Mouse (Mus musculus): ENCODE measurements at regions not wholly inside any gene's neighbourhood (a gene's known extent, or its start where the extent isn't known, plus 50 kb on each side); places are given as distances from the start of the nearest gene placed in this dataset.
A peak's percentile ranks its signal among the peaks of the same experiment; 100 is the strongest.

- Histone ChIP-seq H3K27me3 (ENCODE audit: control insufficient read depth in 1 of 2, insufficient read depth in 2 of 2, low read length in 2 of 2) (peaks cover 1 to 2% of the 10 kb centered on the region in 2 experiments; a peak in 1 of 4 replicates), H3K79me2 (ENCODE audit: control insufficient read depth, insufficient read depth, low read length, poor library complexity) (no peaks in the 10 kb centered on the region), H3K4me1 (ENCODE audit: control insufficient read depth in 1 of 2, insufficient read depth in 2 of 2, low read length in 2 of 2) (no peaks in the 10 kb centered on the region), H3K36me3 (ENCODE audit: control insufficient read depth in 1 of 2, insufficient read depth in 2 of 2, low read length in 2 of 2) (no peaks in the 10 kb centered on the region), H3K9me3 (replicated peaks; ENCODE audit: insufficient read depth, low read length) (no peaks in the 10 kb centered on the region), H3K9ac (ENCODE audit: control insufficient read depth, low read depth, low read length, poor library complexity, severe bottlenecking) (no peak overlapping the region), H3K27ac (ENCODE audit: control insufficient read depth, low read depth, low read length) (no peak overlapping the region), H3K4me3 (ENCODE audit: control insufficient read depth in 1 of 2, insufficient read depth in 1 of 2, low read depth in 2 of 2, low read length in 2 of 2) (no peak overlapping the region)
- TF ChIP-seq ETS1 (IDR thresholded peaks at IDR 0.05; ENCODE audit: low read depth, low read length) = no peak
- TF ChIP-seq CTCF (IDR thresholded peaks at IDR 0.05 in 2 of 3, conservative IDR thresholded peaks at IDR 0.05 in 1 of 3; ENCODE audit: control insufficient read depth in 1 of 3, insufficient read depth in 1 of 3, low read depth in 2 of 3, low read length in 3 of 3, poor library complexity in 1 of 3, severe bottlenecking in 1 of 3) = peak in 2 of 3 experiments; percentile 12 to 50; a peak in 3 of 6 replicates
- TF ChIP-seq TAL1 (IDR thresholded peaks at IDR 0.05; ENCODE audit: low read length) = no peak
- TF ChIP-seq SIN3A (IDR thresholded peaks at IDR 0.05; ENCODE audit: low read length) = no peak
- 0 out of 2 replicates have a peak, but pooled peaks have one; percentile 19 for TF ChIP-seq ZC3H11A (IDR thresholded peaks at IDR 0.05; ENCODE audit: low read depth, low read length)
- TF ChIP-seq KAT2A (conservative IDR thresholded peaks at IDR 0.05; ENCODE audit: low read depth, low read length) = no peak
- TF ChIP-seq MAZ (IDR thresholded peaks at IDR 0.05; ENCODE audit: low read depth, low read length) = no peak
- TF ChIP-seq USF1 (IDR thresholded peaks at IDR 0.05; ENCODE audit: low read depth, low read length) = no peak
- no peak for TF ChIP-seq E2F4 (IDR thresholded peaks at IDR 0.05; ENCODE audit: borderline replicate concordance, low read depth, low read length)
- TF ChIP-seq EP300 (IDR thresholded peaks at IDR 0.05; ENCODE audit: low read depth in 1 of 2, low read length in 2 of 2) = no peak
- no peak for TF ChIP-seq MXI1 (IDR thresholded peaks at IDR 0.05; ENCODE audit: low read depth, low read length)
- TF ChIP-seq TCF12 (IDR thresholded peaks at IDR 0.05; ENCODE audit: low read depth, low read length) = no peak
- no peak for TF ChIP-seq RCOR1 (IDR thresholded peaks at IDR 0.05; ENCODE audit: low read depth, low read length)
- peak; percentile 57 for TF ChIP-seq SMC3 (IDR thresholded peaks at IDR 0.05; ENCODE audit: low read depth, low read length)
- peak; percentile 63 for TF ChIP-seq RAD21 (IDR thresholded peaks at IDR 0.05; ENCODE audit: low read depth, low read length)
- no peak for TF ChIP-seq ELF1 (IDR thresholded peaks at IDR 0.05; ENCODE audit: low read depth, low read length)
- peak; percentile 28 for DNase-seq (ENCODE audit: low read depth, low spot score)
These were observed 71.1 kb upstream of the St6galnac5 start for GRCm38 (mm10) chr3:153053163-153053562.

- H3K79me2 ChIP-seq (ENCODE audit: control insufficient read depth, insufficient read depth, low read length, poor library complexity) = no peaks in the 10 kb centered on the region
- no peaks in the 10 kb centered on the region for H3K36me3 ChIP-seq (ENCODE audit: control insufficient read depth in 1 of 2, insufficient read depth in 2 of 2, low read length in 2 of 2)
- H3K9ac ChIP-seq (ENCODE audit: control insufficient read depth, low read depth, low read length, poor library complexity, severe bottlenecking) = no peak overlapping the region
- TF ChIP-seq ETS1 (IDR thresholded peaks at IDR 0.05; ENCODE audit: low read depth, low read length) (no peak), ZMIZ1 (IDR thresholded peaks at IDR 0.05; ENCODE audit: low read depth, low read length) (no peak), MAZ (IDR thresholded peaks at IDR 0.05; ENCODE audit: low read depth, low read length) (no peak), USF1 (IDR thresholded peaks at IDR 0.05; ENCODE audit: low read depth, low read length) (no peak), POLR2AphosphoS2 (IDR thresholded peaks at IDR 0.05; ENCODE audit: low read length) (no peak), NRF1 (IDR thresholded peaks at IDR 0.05; ENCODE audit: insufficient read depth, low read depth, low read length, poor library complexity, severe bottlenecking) (no peak), EP300 (IDR thresholded peaks at IDR 0.05; ENCODE audit: low read depth in 1 of 2, low read length in 2 of 2) (no peak), E2F4 (IDR thresholded peaks at IDR 0.05; ENCODE audit: borderline replicate concordance, low read depth, low read length) (no peak), BHLHE40 (IDR thresholded peaks at IDR 0.05; ENCODE audit: borderline replicate concordance, low read depth, low read length) (no peak), SIN3A (IDR thresholded peaks at IDR 0.05; ENCODE audit: low read length) (no peak), TBP (IDR thresholded peaks at IDR 0.05; ENCODE audit: low read depth, low read length) (no peak), RCOR1 (IDR thresholded peaks at IDR 0.05; ENCODE audit: low read depth, low read length) (no peak), ZC3H11A (IDR thresholded peaks at IDR 0.05; ENCODE audit: low read depth, low read length) (no peak), MAX (IDR thresholded peaks at IDR 0.05; ENCODE audit: low read length) (no peak), POLR2AphosphoS5 (IDR thresholded peaks at IDR 0.05; ENCODE audit: borderline replicate concordance, low read depth, low read length) (no peak), CHD2 (IDR thresholded peaks at IDR 0.05; ENCODE audit: low read length) (no peak), JUND (IDR thresholded peaks at IDR 0.05; ENCODE audit: low read depth, low read length) (no peak), MAFK (IDR thresholded peaks at IDR 0.05; ENCODE audit: borderline replicate concordance, low read depth, low read length) (no peak)
- H3K9me3 ChIP-seq (replicated peaks; ENCODE audit: insufficient read depth, low read length) = no peaks in the 10 kb centered on the region
- no peak overlapping the region for H3K4me3 ChIP-seq (ENCODE audit: control insufficient read depth in 1 of 2, insufficient read depth in 1 of 2, low read depth in 2 of 2, low read length in 2 of 2)
- no peak for DNase-seq (ENCODE audit: low read depth, low spot score)
- H3K27ac ChIP-seq (ENCODE audit: control insufficient read depth, low read depth, low read length) = no peak overlapping the region
- H3K27me3 ChIP-seq (ENCODE audit: control insufficient read depth in 1 of 2, insufficient read depth in 2 of 2, low read length in 2 of 2) = peaks cover 0 to 2% of the 10 kb centered on the region in 2 experiments; a peak in 1 of 4 replicates
- no peaks in the 10 kb centered on the region for H3K4me1 ChIP-seq (ENCODE audit: control insufficient read depth in 1 of 2, insufficient read depth in 2 of 2, low read length in 2 of 2)
These were observed 69.5 kb upstream of the St6galnac5 start for GRCm38 (mm10) chr3:153051566-153051965.
